Mouse (Mus musculus) hindbrain, embryonic 13.5 days (tissue): ENCODE measurements around the gene Zmiz1. TPM values are rescaled to one million over a fixed set of nuclear protein-coding genes. Genes with fewer than 3 reads are reported as not detected.

ENCODE experiments used
- ATAC-seq: fragments of 200-750 bp; cut with Nextera tagmentation; 2 replicates; pipeline ENCODE4 v1.8.0; 2017; ENCODE audit warnings: moderate TSS enrichment; ENCODE audit not compliant: low FRiP score
- H3K27ac ChIP-seq: fragments of 300-500 bp; sonication (generic); 2 replicates; pipeline ENCODE4 v1.5.1; 2015; ENCODE audit warnings: inconsistent platforms, mild to moderate bottlenecking, moderate library complexity
- H3K27me3 ChIP-seq: fragments of 300-500 bp; sonication (generic); 2 replicates; pipeline ENCODE4 v1.6.1; 2015; ENCODE audit warnings: mild to moderate bottlenecking, inconsistent platforms
- H3K36me3 ChIP-seq: fragments of 300-500 bp; sonication (generic); 2 replicates; pipeline ENCODE4 v1.6.1; 2015; ENCODE audit warnings: mild to moderate bottlenecking, inconsistent platforms
- H3K4me1 ChIP-seq: fragments of 300-500 bp; sonication (generic); replicated peaks from 2 replicates; pipeline ENCODE4 v1.6.1; 2015; ENCODE audit warnings: inconsistent platforms
- H3K4me2 ChIP-seq: fragments of 300-500 bp; sonication (generic); 2 replicates; pipeline ENCODE4 v1.6.1; 2015; ENCODE audit warnings: inconsistent platforms, mild to moderate bottlenecking, moderate library complexity
- H3K4me3 ChIP-seq: fragments of 300-500 bp; sonication (generic); 2 replicates; pipeline ENCODE4 v1.5.1; 2015; ENCODE audit warnings: mild to moderate bottlenecking, inconsistent platforms
- H3K9ac ChIP-seq: fragments of 300-500 bp; sonication (generic); 2 replicates; pipeline ENCODE4 v1.6.1; 2015; ENCODE audit warnings: mild to moderate bottlenecking, inconsistent platforms
- H3K9me3 ChIP-seq: fragments of 300-500 bp; sonication (generic); 2 replicates; pipeline ENCODE4 v1.6.1; 2016; ENCODE audit warnings: inconsistent platforms
- WGBS: fragments of 180-500 bp; shearing (Covaris S2); methylation state at CpG from one replicate; pipeline ENCODE4 v1.1.7; 2015; 5-methylcytosine and 5-hydroxymethylcytosine counted together
- polyA plus RNA-seq: library from polyadenylated mRNA; unstranded; fragments of >200 nt; fragmentation: Nextera tagmentation; extraction: Ambion mirVana; gene quantifications from 2 replicates; pipeline ENCODE4 v1.2.1, GENCODE M21; 2015

Zmiz1 gene
- 58.5 and 65.3 TPM in 2 replicates for polyA plus RNA-seq

DNA sequence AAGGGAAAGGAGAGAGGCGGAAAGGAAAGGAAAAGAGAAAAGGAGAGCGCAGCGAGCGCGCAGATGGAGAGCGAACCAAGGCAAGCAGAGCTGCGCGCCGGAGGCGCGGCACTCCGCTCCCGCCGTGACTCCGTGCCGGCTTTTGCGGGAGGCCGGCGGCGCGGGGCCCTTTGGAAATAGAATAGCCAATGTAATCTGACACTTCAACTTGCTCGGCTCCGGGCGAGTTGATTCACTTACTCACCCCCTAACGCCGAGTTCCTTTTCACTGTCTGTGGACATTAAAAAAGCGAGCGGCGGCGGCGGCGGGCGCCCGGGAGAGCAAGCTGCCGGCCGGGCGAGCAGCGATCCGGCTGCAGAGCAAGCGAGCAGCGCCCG is at the start of gene Zmiz1:
TSS of gene Zmiz1 (plus strand) at position 170 of the 378 bp plus-strand sequence.
- no peaks in the 10 kb centered on the region for H3K36me3 ChIP-seq
- H3K27ac ChIP-seq: peak within 1 kb of the TSS; percentile 99
- ATAC-seq: peak; percentile 14; the same call in 1 of the 2 replicates
- H3K4me2 ChIP-seq: peak within 1 kb of the TSS; percentile 98
- H3K9ac ChIP-seq: peak within 1 kb of the TSS; percentile 100
- WGBS: under 1% methylated on average over 42 of the region's 42 CpGs
- no peaks in the 10 kb centered on the region for H3K9me3 ChIP-seq
- peaks cover under 1% of the 10 kb centered on the region; the same call in 1 of the 2 replicates for H3K27me3 ChIP-seq
- H3K4me3 ChIP-seq: peak within 1 kb of the TSS; percentile 99
- H3K4me1 ChIP-seq: peaks cover 65% of the 10 kb centered on the region

DNA sequence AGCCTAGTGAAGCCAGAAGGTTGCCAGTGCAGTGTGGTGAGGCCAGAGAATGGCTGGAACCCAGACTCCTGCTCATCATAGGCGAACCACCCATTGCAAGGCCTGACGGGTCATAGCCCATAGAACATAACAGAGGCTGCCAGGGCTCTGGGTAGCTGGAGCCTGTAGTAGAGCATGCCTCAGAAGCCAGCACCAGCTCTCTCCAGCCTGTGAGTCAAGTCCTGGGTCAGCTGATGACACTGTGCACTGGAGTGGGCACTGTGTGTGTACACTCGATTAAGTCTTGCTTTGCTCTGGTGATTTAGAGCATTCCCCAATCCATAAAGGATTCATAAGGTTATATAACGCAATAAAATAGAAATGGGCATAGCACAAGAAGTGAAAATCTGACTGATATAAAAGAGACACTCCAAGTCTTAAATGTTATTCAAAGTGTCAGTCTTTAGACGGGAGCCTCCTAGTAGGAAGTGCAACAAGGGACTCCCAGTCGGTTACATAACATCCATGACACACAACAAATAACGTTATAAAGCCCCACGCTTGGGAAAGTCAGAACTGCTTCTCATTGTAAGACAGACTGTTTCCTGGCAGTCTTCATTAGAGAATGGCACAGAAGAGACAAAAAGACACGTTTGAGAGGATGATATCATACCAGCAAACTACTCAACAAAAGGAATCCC is 47.0 kb upstream of the Zmiz1 start:
- H3K9ac ChIP-seq: no peak overlapping the region
- WGBS: 82% methylated on average over 9 of the region's 9 CpGs
- peaks cover 7% of the 10 kb centered on the region for H3K4me1 ChIP-seq
- 0 out of 2 replicates have a peak, but pooled peaks cover 3% of the 10 kb centered on the region for H3K27me3 ChIP-seq
- H3K36me3 ChIP-seq: no peaks in the 10 kb centered on the region
- H3K27ac ChIP-seq: no peak overlapping the region
- no peak for ATAC-seq
- no peak overlapping the region for H3K4me2 ChIP-seq
- H3K4me3 ChIP-seq: no peak overlapping the region
- H3K9me3 ChIP-seq: no peaks in the 10 kb centered on the region

DNA sequence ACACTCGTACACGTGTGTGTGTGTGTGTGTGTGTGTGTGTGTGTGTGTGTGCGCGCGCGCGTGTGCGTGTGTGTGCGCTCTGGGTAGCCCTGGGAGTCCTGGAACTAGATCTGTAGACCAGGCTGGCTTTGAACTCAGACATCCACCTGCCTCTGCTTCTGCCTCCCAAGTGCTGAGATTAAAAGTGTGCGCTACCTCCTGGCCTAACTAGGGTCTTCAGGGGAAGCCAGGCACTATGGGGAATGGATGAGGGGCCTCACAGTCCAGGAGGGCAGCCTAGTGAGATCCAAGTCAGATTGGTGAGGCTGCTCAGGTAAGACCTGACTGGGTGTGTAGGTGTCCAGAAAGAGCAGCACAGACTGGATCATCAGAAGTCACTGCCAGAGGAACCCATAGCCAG is 46.2 kb upstream of the Zmiz1 start:
- no peak overlapping the region for H3K4me3 ChIP-seq
- H3K27ac ChIP-seq: no peak overlapping the region
- H3K4me2 ChIP-seq: no peak overlapping the region
- 98% methylated on average over 10 of the region's 10 CpGs for WGBS
- H3K27me3 ChIP-seq: 0 out of 2 replicates have a peak, but pooled peaks cover 5% of the 10 kb centered on the region
- no peaks in the 10 kb centered on the region for H3K9me3 ChIP-seq
- peaks cover under 1% of the 10 kb centered on the region; the same call in 1 of the 2 replicates for H3K4me1 ChIP-seq
- no peaks in the 10 kb centered on the region for H3K36me3 ChIP-seq
- no peak for ATAC-seq
- H3K9ac ChIP-seq: no peak overlapping the region

DNA sequence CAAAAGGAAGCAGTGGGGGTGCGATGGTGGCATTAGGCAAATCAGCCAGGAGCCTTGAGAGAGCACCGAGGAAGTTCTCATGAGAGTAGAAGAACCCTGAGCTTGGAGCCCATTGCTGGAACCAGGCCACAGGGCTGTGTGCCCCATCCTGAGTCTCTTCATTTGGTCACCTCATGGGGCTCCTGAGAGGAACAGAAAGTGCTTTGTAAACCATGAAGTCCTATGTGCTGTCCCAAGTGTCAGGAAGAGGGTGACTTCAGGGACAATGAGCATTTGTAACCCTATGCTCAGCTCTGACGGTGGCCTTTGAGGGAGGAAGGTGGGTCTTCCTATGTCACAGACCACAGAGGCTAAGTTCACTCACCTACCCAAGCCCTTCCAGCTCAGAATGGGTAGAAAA is 45.5 kb upstream of the Zmiz1 start:
- no peaks in the 10 kb centered on the region for H3K4me1 ChIP-seq
- WGBS: 73% methylated on average over 3 of the region's 3 CpGs

DNA sequence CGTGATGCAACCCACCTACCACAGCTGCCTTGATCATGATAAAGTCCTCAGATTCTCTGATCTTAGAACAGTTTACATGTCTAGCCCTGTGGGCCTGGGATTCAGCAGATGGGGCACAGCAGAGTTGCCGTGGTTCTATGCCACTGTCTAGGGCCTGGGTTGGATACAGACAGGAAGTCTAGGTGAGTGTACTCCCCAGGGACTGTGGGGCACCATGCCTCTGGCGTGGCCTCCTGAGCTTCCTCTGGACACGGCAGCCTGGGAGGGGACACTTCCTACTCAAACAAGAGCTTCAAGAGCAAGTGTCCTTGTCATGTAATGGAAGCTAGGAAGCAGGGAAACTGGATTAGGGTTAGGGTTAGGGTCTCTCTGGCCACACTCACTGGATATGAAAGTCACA is 44.9 kb upstream of the Zmiz1 start:
- no peak overlapping the region for H3K4me2 ChIP-seq
- 83% methylated on average over 4 of the region's 4 CpGs for WGBS
- ATAC-seq: no peak
- H3K4me1 ChIP-seq: no peaks in the 10 kb centered on the region
- H3K9ac ChIP-seq: no peak overlapping the region
- no peaks in the 10 kb centered on the region for H3K36me3 ChIP-seq
- 0 out of 2 replicates have a peak, but pooled peaks cover 5% of the 10 kb centered on the region for H3K27me3 ChIP-seq
- H3K4me3 ChIP-seq: no peak overlapping the region
- H3K27ac ChIP-seq: no peak overlapping the region
- no peaks in the 10 kb centered on the region for H3K9me3 ChIP-seq

More for the DNA sequence above, 45.5 kb upstream of the Zmiz1 start:
- Histone ChIP-seq H3K4me2 (no peak overlapping the region), H3K9me3 (no peaks in the 10 kb centered on the region), H3K27me3 (0 out of 2 replicates have a peak, but pooled peaks cover 5% of the 10 kb centered on the region), H3K4me3 (no peak overlapping the region), H3K27ac (no peak overlapping the region), H3K9ac (no peak overlapping the region), H3K36me3 (no peaks in the 10 kb centered on the region)
- ATAC-seq: no peak

DNA sequence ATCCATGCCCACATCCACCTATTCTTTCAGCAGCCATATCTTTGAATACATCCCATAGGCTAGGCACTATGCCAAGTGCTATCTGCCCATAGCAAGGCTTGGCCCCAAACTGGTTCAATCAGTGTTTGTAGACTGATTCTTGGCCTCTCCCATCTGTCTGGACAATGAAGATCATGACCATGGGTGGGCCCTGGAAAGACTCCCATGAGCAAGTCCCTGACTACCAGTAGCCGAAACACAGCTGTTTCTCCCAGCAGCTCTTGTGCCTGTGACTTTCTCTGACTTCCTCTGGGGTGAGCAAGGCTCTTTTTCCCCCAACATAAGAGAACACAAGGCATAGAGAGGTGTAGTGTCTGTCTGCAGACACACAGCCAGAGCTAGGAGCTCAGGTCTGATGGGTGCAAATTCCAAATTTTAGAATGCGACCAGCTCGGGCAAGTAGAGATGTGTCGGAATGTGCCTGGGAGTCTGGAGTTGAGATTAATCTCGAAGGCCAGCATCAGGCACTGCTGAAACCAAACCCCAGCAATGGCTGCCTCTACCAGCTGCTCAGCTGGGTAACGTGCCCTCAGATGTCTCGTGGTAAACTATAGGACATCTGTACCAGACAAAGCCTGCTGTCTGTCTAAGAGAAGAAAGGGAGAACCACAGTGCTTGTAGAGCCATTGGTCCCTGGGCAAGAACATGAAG is 38.8 kb upstream of the Zmiz1 start:
- Histone ChIP-seq H3K27me3 (0 out of 2 replicates have a peak, but pooled peaks cover 2% of the 10 kb centered on the region), H3K4me2 (no peak overlapping the region), H3K27ac (peak overlapping the region; percentile 94), H3K4me1 (peaks cover 28% of the 10 kb centered on the region), H3K9me3 (no peaks in the 10 kb centered on the region), H3K4me3 (no peak overlapping the region), H3K9ac (no peak overlapping the region), H3K36me3 (no peaks in the 10 kb centered on the region)
- ATAC-seq: no peak
- 72% methylated on average over 7 of the region's 7 CpGs for WGBS

DNA sequence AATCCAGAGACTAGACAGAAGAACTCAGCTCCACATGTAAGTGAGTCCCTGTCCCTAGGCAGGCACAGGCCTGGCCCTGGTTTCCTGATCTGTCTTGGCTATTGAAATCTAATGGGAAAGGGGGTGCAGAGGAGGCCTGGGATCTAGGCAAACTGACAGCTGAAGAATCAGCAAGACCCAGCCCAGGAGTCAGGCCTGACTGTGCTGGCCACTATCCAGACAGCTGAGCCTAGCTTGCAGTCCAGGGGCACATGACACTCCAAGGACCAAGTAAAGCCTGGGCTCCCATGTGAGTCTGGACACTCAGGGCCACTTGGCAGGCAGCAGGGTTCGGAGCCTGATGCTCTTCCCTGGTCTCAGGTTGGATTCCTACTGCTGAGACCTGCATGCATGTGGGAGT is 38.0 kb upstream of the Zmiz1 start:
- Histone ChIP-seq H3K9me3 (no peaks in the 10 kb centered on the region), H3K27me3 (0 out of 2 replicates have a peak, but pooled peaks cover 5% of the 10 kb centered on the region), H3K9ac (peak overlapping the region; percentile 51), H3K36me3 (no peaks in the 10 kb centered on the region), H3K27ac (peak overlapping the region; percentile 94), H3K4me3 (no peak overlapping the region), H3K4me1 (peaks cover 28% of the 10 kb centered on the region), H3K4me2 (no peak overlapping the region)
- WGBS: 71% methylated on average over 1 of the region's 1 CpGs
- peak; percentile 50 for ATAC-seq

DNA sequence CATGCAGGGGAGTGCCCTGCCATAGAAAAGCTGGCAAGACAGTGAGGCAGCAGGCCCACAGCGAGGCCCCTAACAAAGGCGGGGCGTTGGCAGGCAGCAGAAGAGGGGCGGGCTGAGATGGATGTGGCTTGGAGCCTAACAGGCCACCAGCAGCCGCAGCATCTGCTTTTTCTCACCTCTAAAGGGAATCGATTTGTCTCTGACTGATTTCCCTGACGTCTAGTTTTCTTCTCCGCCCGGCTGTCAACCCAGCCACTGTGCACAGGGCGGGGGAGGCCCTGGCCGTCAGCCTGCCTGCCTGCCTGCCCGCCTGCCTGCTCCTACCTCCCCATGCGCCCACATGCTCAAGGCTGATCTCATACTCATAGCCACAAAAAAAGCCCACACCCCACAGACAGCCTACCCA is 37.4 kb upstream of the Zmiz1 start:
- H3K27ac ChIP-seq: peak overlapping the region; percentile 94
- WGBS: 17% methylated on average over 13 of the region's 13 CpGs
- 0 out of 2 replicates have a peak, but pooled peaks cover 5% of the 10 kb centered on the region for H3K27me3 ChIP-seq
- H3K9ac ChIP-seq: peak overlapping the region; percentile 51
- H3K9me3 ChIP-seq: no peaks in the 10 kb centered on the region
- peaks cover 28% of the 10 kb centered on the region for H3K4me1 ChIP-seq
- H3K4me2 ChIP-seq: no peak overlapping the region
- H3K36me3 ChIP-seq: no peaks in the 10 kb centered on the region
- no peak overlapping the region for H3K4me3 ChIP-seq
- ATAC-seq: peak; percentile 91

DNA sequence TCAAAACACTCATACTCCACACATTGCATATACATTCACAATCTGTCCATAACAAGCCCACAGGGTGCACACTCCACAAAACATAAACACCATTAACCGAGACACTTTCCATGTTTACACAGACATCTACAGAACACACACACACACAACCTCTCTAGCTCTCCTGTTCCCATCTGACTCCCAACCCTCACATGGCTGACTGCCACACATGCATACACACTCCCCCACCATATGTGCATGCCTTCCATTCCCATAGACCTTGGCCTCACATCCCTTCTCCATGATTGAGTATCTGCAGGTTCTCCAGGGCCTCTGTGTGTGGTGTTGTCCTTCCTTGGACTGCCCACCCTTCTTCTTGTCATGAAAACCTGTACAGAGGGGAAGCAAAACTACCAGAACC is 36.0 kb upstream of the Zmiz1 start:
- Histone ChIP-seq H3K36me3 (no peaks in the 10 kb centered on the region), H3K4me1 (peaks cover 28% of the 10 kb centered on the region), H3K4me3 (no peak overlapping the region), H3K4me2 (no peak overlapping the region), H3K9ac (no peak overlapping the region), H3K27me3 (0 out of 2 replicates have a peak, but pooled peaks cover 3% of the 10 kb centered on the region), H3K27ac (no peak overlapping the region), H3K9me3 (no peaks in the 10 kb centered on the region)
- no peak for ATAC-seq
- 91% methylated on average over 1 of the region's 1 CpGs for WGBS

DNA sequence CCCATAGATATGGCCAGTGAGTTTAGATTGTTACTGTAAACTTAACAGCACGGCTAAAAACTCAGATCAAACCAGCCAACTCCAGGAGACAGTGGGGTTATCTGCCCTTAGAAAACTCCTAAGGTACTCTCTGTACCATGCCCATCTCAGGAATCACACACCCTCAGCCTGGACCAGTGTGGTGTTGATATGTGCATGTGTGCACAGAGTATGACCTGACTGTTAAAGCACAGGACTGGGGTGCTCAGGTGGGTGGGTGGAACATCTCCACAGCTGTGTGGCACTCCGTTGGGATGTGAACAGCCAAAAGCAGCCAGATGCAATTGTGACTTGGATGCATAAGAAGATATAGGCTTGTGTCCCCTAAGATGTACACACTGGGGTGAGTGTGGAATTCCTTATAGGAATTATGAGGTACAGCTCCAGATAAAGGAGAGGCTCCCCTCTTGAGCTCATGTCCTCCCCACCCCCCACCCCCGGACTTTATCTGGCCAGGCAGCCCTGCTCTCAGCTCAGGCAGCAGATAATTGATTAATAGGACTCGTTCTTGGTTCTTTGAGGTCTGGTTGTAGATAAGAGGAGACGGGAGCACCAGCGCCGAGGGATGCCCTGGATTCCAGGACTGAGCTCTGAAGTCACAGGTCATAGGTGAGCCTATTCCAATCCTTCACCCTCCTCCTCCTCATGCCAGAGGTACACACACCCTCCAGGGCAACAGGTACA is 35.1 kb upstream of the Zmiz1 start:
- Histone ChIP-seq H3K36me3 (no peaks in the 10 kb centered on the region), H3K4me2 (no peak overlapping the region)
- ATAC-seq: no peak

DNA sequence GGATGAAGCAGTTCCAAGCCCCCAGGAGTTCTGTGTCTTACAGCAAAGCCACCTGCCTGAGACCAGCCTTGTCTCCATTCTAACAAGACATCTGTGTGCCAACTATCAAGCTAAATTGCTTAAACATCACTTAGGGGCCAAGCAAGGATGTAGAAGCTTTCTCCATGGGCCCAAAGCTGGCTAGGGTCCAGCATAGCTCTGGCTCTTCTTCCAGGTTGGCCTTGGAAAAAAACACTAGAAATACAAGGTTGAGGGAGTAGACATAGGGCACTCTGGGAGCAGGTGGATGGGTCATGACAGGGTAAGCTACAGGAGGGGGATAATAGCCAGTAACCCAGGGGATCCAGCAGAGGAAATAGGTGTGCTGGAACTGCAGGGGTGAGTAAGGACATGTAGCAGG is 20.7 kb upstream of the Zmiz1 start:
- no peaks in the 10 kb centered on the region for H3K9me3 ChIP-seq
- H3K4me2 ChIP-seq: no peak overlapping the region
- H3K27me3 ChIP-seq: peaks cover 8% of the 10 kb centered on the region; the same call in 1 of the 2 replicates
- no peaks in the 10 kb centered on the region for H3K4me1 ChIP-seq
- no peak for ATAC-seq
- H3K27ac ChIP-seq: no peak overlapping the region
- H3K9ac ChIP-seq: no peak overlapping the region
- no peak overlapping the region for H3K4me3 ChIP-seq
- no peaks in the 10 kb centered on the region for H3K36me3 ChIP-seq

More for the DNA sequence above, 35.1 kb upstream of the Zmiz1 start:
- Histone ChIP-seq H3K4me3 (no peak overlapping the region), H3K27me3 (0 out of 2 replicates have a peak, but pooled peaks cover 3% of the 10 kb centered on the region), H3K9me3 (no peaks in the 10 kb centered on the region), H3K9ac (no peak overlapping the region), H3K4me1 (peaks cover 28% of the 10 kb centered on the region), H3K27ac (no peak overlapping the region)
- 62% methylated on average over 7 of the region's 7 CpGs for WGBS

DNA sequence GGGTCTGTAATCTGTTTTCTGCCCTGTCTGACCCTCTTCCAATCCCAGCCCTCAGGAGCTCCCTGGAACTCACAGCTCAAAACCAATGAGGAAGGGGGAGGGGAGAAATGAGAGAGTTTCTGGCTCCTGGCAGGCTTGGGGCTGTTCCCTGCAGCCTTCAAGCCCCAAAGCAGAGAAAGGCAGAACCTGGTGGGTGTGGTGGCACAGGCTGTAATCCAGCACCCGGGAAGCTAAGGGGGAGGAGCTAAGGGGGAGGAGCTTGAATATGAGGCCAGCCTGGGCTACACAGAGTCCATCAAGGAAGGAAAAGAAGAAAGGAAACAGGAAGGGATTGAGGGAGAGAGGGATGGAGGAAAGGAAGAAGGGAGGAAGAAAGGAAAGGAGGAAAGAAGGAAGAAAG is 18.9 kb upstream of the Zmiz1 start:
- Histone ChIP-seq H3K36me3 (no peaks in the 10 kb centered on the region), H3K27ac (no peak overlapping the region), H3K4me3 (no peak overlapping the region), H3K4me2 (no peak overlapping the region), H3K9me3 (no peaks in the 10 kb centered on the region), H3K4me1 (peaks cover under 1% of the 10 kb centered on the region), H3K27me3 (peaks cover 8% of the 10 kb centered on the region; the same call in 1 of the 2 replicates), H3K9ac (no peak overlapping the region)
- no peak for ATAC-seq
- 29% methylated on average over 1 of the region's 1 CpGs for WGBS
